Mouse (Mus musculus): Measurements from ENCODE around the gene Zfp109. TPM values are rescaled to one million over a fixed set of nuclear protein-coding genes. Genes with fewer than 3 reads are reported as not detected.

Zfp109 gene
- polyA plus RNA-seq, 1 experiment from 2014 or later, result 3.8 TPM

GRCm38 (mm10) chr7:24193157-24193556, 44.2 kb downstream of the Zfp109 start:
- ATAC-seq (ENCODE audit: low FRiP score), result no peak
- Histone ChIP-seq H3K4me1 (replicated peaks) (no peaks in the 10 kb centered on the region), H3K4me3 (no peak overlapping the region), H3K9me3 (0 out of 2 replicates have a peak, but pooled peaks cover 6% of the 10 kb centered on the region), H3K36me3 (peaks cover 36% of the 10 kb centered on the region), H3K27ac (no peak overlapping the region), H3K27me3 (no peaks in the 10 kb centered on the region), H3K4me2 (no peak overlapping the region), H3K9ac (no peak overlapping the region)
- 85% methylated on average over 3 of the region's 3 CpGs for WGBS

GRCm38 (mm10) chr7:24191361-24191760, 46.0 kb downstream of the Zfp109 start:
- WGBS, result 96% methylated on average over 2 of the region's 2 CpGs

GRCm38 (mm10) chr7:24189571-24189944, 47.8 kb downstream of the Zfp109 start:
- 86% methylated on average over 5 of the region's 5 CpGs for WGBS
- H3K4me2 ChIP-seq, result no peak overlapping the region
- no peak overlapping the region for H3K27ac ChIP-seq
- no peak overlapping the region for H3K4me3 ChIP-seq
- peaks cover 16% of the 10 kb centered on the region for H3K36me3 ChIP-seq
- H3K9ac ChIP-seq, result no peak overlapping the region
- ATAC-seq (ENCODE audit: low FRiP score), result no peak
- no peaks in the 10 kb centered on the region for H3K27me3 ChIP-seq
- H3K4me1 ChIP-seq (replicated peaks), result no peaks in the 10 kb centered on the region
- 0 out of 2 replicates have a peak, but pooled peaks cover 3% of the 10 kb centered on the region for H3K9me3 ChIP-seq

More at GRCm38 (mm10) chr7:24191361-24191760, 46.0 kb downstream of the Zfp109 start:
- no peak overlapping the region for H3K4me2 ChIP-seq
- H3K4me1 ChIP-seq (replicated peaks), result no peaks in the 10 kb centered on the region
- H3K4me3 ChIP-seq, result no peak overlapping the region
- peaks cover 23% of the 10 kb centered on the region for H3K36me3 ChIP-seq
- 0 out of 2 replicates have a peak, but pooled peaks cover 3% of the 10 kb centered on the region for H3K9me3 ChIP-seq
- no peaks in the 10 kb centered on the region for H3K27me3 ChIP-seq
- H3K9ac ChIP-seq, result no peak overlapping the region
- no peak overlapping the region for H3K27ac ChIP-seq
- ATAC-seq (ENCODE audit: low FRiP score), result no peak

GRCm38 (mm10) chr7:24188901-24189570, 48.3 kb downstream of the Zfp109 start:
- Histone ChIP-seq H3K4me1 (replicated peaks) (no peaks in the 10 kb centered on the region), H3K4me3 (no peak overlapping the region), H3K4me2 (no peak overlapping the region), H3K27ac (no peak overlapping the region), H3K9me3 (0 out of 2 replicates have a peak, but pooled peaks cover 3% of the 10 kb centered on the region), H3K36me3 (peaks cover 10% of the 10 kb centered on the region), H3K27me3 (no peaks in the 10 kb centered on the region), H3K9ac (no peak overlapping the region)
- WGBS, result 74% methylated on average over 4 of the region's 4 CpGs
- no peak for ATAC-seq (ENCODE audit: low FRiP score)

- ATAC-seq (ENCODE audit: low FRiP score), result no peak
- no peak overlapping the region for H3K27ac ChIP-seq
- no peaks in the 10 kb centered on the region for H3K4me1 ChIP-seq (replicated peaks)
- no peaks in the 10 kb centered on the region for H3K9me3 ChIP-seq
- 79% methylated on average over 1 of the region's 1 CpGs for WGBS
- H3K4me3 ChIP-seq, result no peak overlapping the region
- no peaks in the 10 kb centered on the region for H3K27me3 ChIP-seq
- H3K9ac ChIP-seq, result no peak overlapping the region
- H3K4me2 ChIP-seq, result no peak overlapping the region
- H3K36me3 ChIP-seq, result no peaks in the 10 kb centered on the region
These were observed 49.7 kb downstream of the Zfp109 start for GRCm38 (mm10) chr7:24187611-24188010.

Other genes with a start within 250 kb of the Zfp109 start
- not detected in 2 replicates for gene V1rd19, start 235.9 kb downstream of the Zfp109 start, polyA plus RNA-seq (2015; fragmentation: Nextera tagmentation; extraction: Ambion mirVana)
- not detected in 2 replicates for gene Vmn1r183, start 184.3 kb downstream of the Zfp109 start, polyA plus RNA-seq (2015; fragmentation: Nextera tagmentation; extraction: Ambion mirVana)
- 31.9 and 32.1 TPM in 2 replicates for gene Zfp180, start 155.6 kb downstream of the Zfp109 start, polyA plus RNA-seq (2015; fragmentation: Nextera tagmentation; extraction: Ambion mirVana)
- 10.2 and 12.4 TPM in 2 replicates for gene Zfp112, start 125.2 kb downstream of the Zfp109 start, polyA plus RNA-seq (2015; fragmentation: Nextera tagmentation; extraction: Ambion mirVana)
- gene Zfp235, start 103.4 kb downstream of the Zfp109 start, polyA plus RNA-seq (2015; fragmentation: Nextera tagmentation; extraction: Ambion mirVana), result 20.0 and 20.8 TPM in 2 replicates
- 5.0 and 5.9 TPM in 2 replicates for gene Zfp114, start 62.5 kb downstream of the Zfp109 start, polyA plus RNA-seq (2015; fragmentation: Nextera tagmentation; extraction: Ambion mirVana)
- 5.3 and 5.5 TPM in 2 replicates for gene Zfp111, start 26.1 kb downstream of the Zfp109 start, polyA plus RNA-seq (2015; fragmentation: Nextera tagmentation; extraction: Ambion mirVana)
- 4.3 and 5.8 TPM in 2 replicates for gene Zfp108, start 17.2 kb upstream of the Zfp109 start, polyA plus RNA-seq (2015; fragmentation: Nextera tagmentation; extraction: Ambion mirVana)
- 6.9 and 8.4 TPM in 2 replicates for gene Zfp93, start 32.9 kb upstream of the Zfp109 start, polyA plus RNA-seq (2015; fragmentation: Nextera tagmentation; extraction: Ambion mirVana)
- gene Zfp61, start 63.7 kb upstream of the Zfp109 start, polyA plus RNA-seq (2015; fragmentation: Nextera tagmentation; extraction: Ambion mirVana), result 44.1 and 50.3 TPM in 2 replicates
- gene Zfp94, start 79.1 kb upstream of the Zfp109 start, polyA plus RNA-seq (2015; fragmentation: Nextera tagmentation; extraction: Ambion mirVana), result 18.5 and 20.7 TPM in 2 replicates
- 0.19 TPM in 1 of 2 replicates, not detected in the other for gene Tescl, start 96.4 kb upstream of the Zfp109 start, polyA plus RNA-seq (2015; fragmentation: Nextera tagmentation; extraction: Ambion mirVana)
- not detected in 2 replicates for gene Lypd5, start 111.6 kb upstream of the Zfp109 start, polyA plus RNA-seq (2015; fragmentation: Nextera tagmentation; extraction: Ambion mirVana)
- gene Kcnn4, start 132.7 kb upstream of the Zfp109 start, polyA plus RNA-seq (2015; fragmentation: Nextera tagmentation; extraction: Ambion mirVana), result 1.2 and 1.5 TPM in 2 replicates
- gene Smg9, start 162.1 kb upstream of the Zfp109 start, polyA plus RNA-seq (2015; fragmentation: Nextera tagmentation; extraction: Ambion mirVana), result 31.3 and 35.9 TPM in 2 replicates
- not detected in 2 replicates for gene Irgc1, start 214.7 kb upstream of the Zfp109 start, polyA plus RNA-seq (2015; fragmentation: Nextera tagmentation; extraction: Ambion mirVana)
- gene Plaur, start 224.9 kb upstream of the Zfp109 start, polyA plus RNA-seq (2015; fragmentation: Nextera tagmentation; extraction: Ambion mirVana), result 1.2 and 1.6 TPM in 2 replicates
- gene Cadm4, start 244.5 kb upstream of the Zfp109 start, polyA plus RNA-seq (2015; fragmentation: Nextera tagmentation; extraction: Ambion mirVana), result 67.2 and 67.9 TPM in 2 replicates

Measured in hindbrain, embryonic 13.5 days (tissue).